Mouse (Mus musculus) kidney, postnatal 14 days (tissue): ENCODE data around the gene Fam168a.
"Not testable (repeated sequence)": the region's sequence is repeated elsewhere in the genome, so short reads cannot be mapped to it uniquely, and the experiment has no call there.

Source experiments
- DNase-seq: peaks from one replicate; pipeline ENCODE4 v3.0.0; 2022; ENCODE audit warnings: mixed read lengths

Gene Fam168a

DNA sequence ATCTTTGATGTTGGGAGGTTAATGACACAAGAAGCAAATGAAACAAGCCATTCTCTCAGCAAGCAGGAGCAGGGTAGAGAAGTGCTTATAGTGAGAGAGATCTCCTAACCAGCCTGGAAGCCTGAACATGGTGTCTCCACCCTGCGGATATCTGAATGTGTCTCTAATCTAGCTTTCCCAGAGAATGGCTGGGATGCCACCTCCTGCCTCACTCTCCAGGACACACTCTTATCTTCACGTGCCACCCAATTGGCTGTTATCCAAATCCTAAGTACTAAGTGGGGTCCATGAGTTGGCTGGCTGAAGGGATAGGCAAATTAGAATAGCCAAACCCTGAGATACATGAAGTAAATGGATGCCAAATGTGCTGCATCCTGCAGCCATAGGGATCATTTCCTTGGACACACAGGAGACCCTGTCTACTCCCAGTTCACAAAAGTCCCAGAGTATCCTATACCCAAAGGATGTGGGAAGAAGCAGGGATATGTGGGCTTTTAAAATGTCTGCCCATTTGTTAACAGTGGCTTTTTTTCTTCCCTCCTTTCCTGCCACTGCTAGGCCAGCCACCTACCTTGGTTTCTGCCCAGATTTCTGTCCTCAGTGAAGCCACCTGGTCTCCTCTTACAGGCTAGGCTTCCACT lies 138.1 kb downstream of the Fam168a start:
- no peak for DNase-seq

DNA sequence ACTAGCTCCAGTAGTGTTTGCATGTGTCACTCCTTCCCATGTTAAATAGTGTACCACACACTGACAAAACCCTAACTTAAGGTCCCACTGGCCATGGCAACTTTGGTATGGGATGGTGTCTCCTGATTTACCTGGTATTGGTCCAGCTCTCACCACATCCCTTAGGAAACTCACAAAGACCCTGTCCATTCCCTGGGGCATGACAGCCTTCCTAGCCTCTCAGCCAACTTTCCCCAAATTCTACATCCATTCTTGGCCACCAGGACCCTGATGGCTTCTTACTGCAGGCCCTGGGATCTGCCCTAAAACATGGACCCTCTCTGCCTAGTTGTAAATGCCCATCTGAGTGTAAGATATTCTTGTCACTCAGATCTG lies 138.6 kb downstream of the Fam168a start:
- no peak for DNase-seq

DNA sequence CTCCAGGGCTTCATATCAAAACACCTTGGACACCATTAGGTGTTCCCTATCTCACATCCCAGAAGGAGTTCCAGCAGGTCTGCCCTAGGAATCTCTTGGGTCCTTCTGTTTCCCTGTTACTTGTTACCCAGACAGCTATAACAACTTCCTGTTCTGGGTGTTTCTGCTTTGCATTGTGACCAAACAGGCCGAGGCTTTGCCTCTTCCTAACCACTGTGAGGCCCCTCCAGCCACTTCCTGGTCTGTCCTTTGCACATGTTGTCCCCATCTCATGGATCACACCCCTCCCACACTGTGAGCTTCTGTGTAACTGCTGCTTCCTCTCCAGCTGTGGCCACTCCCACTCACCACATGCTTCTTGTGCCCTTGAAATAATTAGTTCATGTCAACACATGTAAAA lies 139.0 kb downstream of the Fam168a start:
- DNase-seq = peak; percentile 61

DNA sequence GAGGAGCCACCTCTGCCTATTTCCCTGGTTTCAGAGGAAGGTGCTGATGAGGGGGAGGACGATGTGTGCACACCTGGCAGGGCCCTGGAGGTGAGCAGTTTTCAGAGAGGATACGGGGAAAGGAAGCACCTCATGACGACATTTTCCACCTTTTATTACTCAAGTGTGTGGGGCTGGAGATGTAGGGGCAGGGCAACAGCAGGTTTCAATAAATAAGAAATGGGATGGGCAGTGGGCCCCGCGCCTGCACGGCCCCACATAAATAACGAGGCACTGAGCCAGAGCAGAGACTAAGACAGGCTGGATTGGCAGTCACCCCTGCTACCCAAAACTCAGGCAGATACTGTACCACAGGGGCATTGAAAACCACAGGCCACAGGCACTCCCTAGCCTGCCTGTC lies 139.6 kb downstream of the Fam168a start:
- not testable (repeated sequence) for DNase-seq

DNA sequence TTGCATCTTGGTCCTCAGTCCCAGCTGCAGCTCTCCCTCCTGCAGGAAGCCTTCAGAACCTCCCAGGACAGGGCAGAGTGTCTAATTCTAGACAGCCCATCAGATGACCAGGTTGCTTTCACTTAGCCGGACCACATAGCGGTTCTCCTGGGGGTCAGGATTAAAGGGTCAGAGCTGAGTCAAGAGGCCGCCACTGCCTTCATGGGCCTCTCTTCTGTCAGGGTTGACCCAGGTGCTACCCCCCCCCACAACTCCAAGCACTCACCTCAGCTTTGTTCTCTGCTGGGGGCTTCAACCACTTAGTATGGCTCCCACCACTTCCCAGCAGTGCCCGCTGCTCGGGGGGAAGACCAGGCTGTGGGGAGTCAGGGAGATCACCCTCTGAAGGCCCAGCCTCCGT lies 140.7 kb downstream of the Fam168a start:
- no peak for DNase-seq

DNA sequence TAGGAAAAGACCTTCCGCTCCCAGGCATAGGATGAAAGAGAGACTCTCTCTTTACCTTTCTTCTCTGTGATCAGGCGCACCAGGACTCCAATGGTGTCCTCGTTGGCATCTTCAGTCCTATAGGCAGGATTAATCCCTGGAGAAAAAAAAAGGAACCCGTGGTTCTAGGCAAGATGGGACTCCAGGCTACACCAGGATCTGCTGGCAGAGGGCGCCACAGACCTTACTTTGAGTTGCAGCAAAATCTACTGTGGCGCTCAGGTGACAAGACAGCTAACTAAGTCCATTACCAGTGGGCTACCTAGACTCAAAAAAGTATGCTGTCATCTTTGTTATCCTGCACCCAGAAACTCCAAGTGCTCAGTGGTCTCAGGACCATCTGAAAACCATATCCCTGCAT lies 142.3 kb downstream of the Fam168a start:
- DNase-seq = peak; percentile 85

DNA sequence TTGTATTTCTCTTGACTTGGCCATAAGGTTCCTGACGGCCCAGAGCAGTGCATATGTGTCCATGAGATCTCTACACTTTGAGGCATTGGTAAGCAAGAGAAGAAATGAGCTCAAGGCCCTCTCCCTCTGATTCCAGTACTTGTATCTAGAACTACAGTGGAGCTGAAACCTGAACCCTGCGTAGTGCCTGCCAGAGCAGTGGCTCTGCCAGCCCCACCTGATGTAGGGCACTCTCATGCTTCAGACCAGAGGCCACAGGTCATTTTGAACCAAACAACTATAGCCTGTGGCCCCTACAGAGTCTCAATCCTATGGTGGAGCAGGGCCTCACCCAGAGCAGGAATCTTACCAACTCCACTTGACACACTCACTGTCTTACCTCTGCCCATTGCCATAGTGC lies 143.1 kb downstream of the Fam168a start:
- no peak for DNase-seq

DNA sequence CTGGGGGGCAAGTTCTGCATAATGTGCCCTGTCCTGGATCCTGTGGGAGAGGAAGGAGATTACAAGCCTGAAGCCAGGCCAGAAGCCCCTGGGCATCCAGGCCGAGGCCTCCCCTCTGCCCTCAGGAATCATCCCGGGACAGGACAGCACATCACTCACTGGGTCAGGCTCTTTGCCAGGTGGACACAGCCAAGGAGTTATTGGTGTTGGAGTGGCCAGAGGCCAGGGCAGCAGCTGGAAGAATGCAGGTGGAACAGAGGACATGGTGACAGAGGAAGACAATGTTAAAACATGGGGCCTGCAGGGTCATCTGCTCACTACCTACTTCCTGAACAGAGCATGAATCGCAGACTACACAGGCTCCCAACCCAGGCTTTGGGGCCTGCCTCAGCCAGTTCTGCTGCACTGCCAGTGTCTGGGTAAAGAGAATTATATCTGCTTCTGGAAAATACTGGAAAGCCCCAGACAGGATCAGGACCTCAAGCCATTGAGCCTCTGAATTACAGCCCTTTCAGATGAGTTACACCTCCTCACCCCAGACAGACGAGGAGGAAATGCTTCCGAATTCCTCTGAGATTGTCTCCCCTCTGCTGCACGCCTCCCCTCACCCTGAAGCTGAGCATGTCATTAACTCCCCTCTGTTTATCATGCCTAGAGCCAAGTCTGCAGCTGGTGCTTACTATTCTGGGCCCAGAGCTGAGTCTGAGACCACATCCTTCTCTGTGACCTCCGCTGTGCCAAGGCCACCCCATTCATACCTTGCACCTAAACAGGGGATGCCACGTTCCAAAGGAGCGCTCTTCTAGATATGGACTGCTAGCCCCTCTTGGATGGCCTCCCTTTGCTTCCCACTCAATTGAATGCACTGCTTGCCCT lies 145.3 kb downstream of the Fam168a start:
- DNase-seq = no peak

DNA sequence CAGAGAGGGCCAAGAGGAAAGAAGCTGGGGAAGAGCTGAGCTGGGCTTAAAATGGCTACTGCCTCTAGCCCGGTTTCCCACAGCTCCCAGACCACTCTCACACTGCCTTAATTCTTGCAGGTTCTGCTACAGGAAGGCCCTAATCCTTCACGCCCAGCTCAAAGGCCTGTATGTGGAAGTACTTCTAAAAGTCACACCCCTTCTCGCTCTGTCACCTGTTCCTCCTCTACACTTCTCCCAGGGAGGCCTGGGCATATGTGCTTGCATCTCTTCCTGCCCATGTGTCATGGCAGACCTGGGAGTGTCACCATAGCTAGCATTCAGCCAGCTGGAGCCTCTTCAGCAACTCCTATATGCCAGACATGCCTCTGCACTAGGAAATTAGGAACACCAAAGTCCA lies 147.0 kb downstream of the Fam168a start:
- no peak for DNase-seq

DNA sequence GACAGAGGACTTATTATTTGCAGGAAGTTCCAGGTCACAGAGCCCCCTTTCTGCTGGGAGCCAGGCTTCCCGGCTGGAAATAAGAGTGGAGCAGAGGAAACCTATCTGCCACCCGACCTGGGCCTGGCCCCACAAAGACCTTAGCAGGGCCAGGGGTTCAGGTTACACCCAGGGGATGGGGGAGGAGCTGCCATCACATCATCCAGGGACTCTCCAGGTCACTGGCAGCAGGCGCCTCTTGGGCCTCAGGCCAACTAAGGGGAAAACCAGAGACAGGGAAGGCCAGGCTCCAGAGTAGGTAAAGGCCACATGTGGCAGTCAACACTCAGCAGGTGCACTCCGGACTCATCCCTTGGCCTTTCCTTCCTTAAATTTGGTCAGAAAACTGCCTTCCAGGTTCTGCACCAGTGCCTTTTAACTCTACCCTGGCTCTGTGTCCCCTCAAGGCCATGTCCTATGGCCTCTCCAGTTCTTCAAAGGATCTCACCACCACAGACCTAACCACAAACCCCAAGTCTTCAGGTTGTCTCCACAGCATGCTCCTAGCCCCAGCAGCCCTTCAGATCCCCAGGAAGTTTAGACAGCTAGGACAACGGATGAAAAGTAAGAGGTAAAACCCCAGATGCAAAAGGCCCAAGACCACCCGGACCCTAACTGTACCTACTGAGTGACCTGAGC lies 147.8 kb downstream of the Fam168a start:
- DNase-seq = no peak

DNA sequence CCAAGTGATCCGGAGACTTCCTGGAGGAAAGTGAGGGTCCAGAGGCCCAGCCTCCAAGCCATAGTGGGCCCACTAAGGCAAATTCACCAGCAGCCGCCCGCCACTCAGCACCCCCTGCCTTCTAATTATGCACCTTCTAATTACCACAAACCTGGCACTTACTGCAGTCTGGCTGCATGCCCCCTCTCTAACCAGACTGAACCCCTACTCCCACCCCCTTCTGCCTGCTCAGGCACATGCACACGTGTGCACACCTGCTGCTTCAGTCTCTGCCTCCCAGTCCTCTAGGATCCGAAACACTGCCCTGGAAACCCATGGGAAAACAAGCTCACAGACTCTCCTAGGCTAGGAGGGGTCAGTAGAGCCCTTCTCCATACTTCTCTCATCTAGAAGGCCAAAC lies 148.4 kb downstream of the Fam168a start:
- DNase-seq = no peak

DNA sequence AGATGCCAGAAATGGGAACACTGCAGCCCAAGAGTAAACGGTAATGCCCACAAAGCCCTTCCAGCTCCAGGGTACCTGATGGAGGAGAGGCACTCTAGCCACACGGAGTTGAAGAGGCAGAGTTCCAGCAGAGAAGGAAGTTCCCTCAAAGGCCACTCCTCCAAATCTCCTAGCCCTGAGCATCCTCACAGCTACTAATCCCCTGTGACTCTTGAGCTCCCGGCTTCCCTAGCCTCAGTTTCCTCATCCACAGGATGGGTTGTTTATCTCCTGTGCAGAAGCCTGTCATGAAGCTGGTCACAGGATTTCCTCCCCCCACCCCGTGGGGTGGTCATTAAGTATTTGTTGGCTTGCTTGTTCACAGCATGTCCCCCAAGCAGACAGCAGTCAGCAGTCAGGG lies 148.9 kb downstream of the Fam168a start:
- no peak for DNase-seq

DNA sequence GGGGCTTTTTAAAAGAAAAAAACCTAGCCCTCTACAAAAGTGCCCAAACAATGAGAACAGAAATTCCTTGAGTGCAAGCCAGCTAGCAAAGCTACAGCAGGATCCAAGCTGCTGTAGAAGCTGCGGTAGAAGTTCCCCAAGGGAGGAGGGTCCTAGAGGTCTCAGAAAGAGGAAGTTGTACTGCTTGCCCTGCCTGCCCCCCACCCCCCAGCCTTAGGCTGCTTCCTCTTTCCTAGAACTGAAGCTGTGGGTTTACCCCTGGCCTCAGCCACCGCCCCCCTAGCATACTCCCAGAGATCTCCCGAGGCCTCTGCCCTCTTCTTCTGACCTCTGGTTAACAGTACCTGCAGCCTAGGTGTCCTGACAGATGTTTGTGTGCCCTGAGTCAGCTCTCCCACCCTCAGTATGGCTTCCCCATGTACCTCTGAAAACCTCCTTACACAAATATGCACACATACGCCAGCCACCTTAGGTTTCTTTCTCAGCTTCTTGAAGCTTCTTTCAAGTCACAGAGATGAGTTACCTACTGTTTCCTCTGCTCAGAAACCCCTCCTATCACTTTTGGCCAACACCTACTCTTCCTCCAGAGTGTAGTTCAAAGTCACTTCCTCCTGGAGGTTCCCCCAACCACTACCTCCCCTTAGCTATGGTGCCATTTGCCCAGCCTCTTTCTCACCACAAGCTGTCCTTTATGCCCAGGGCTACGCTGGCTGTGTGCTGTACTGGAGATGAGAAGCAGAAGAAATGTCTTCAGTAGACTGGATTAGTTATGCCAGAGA lies 149.5 kb downstream of the Fam168a start:
- DNase-seq = peak; percentile 47

DNA sequence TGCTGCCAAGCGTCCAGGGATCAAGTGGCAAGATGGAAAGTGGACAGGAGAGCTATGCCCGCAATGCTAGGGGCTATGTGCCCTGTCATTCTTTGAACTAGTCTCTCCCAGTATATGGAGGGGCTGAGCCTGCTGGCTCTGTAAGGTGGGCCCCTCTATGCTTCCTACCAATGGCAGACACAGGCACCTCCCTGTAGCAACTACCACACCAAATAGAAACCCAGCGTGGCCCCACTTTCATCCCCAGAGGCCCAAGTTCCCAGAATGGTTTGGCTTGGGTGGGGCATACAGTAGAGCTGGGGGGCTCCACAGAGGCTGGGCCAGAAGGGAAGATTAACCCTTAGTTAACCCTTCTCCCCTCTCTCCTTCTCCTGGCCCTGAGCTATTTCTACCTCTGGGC lies 154.0 kb downstream of the Fam168a start:
- no peak for DNase-seq

DNA sequence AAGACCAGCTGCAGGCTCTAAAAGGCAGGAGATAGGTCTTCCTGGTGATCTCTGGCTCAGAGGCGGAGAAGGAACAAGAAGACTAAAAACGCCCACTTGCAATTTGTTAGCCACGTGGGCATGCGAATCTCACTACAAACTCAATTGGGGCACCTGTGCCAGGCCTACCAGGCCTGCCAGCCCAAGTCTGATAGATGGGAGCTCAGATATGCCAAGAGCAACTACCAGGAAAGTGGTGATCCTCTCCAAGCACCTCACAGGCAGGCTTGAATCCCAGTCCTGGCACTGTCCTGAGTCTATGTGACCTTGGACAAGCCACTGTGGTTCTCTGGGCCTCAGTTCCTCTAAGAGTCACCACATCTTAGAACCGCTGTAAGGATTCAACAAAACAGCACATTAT lies 154.8 kb downstream of the Fam168a start:
- no peak for DNase-seq

DNA sequence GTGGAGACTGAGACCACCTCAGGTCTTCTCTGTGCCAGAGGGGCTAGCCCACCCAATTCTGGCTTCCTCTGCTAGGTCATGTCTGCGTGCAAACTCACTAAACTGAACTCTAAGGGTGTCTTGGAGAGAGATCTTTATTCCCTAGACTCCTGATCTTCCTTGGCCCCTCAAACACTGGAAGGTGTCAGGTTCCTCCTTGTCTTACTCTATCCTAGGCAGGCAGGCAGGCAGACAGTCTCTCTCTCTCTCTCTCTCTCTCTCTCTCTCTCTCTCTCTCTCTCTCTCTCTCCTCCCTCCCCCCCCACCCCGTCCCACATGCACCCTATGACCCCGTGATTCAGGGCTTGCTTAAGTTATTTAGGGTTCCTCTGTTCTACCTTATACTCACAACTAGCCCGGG lies 155.9 kb downstream of the Fam168a start:
- DNase-seq = no peak

DNA sequence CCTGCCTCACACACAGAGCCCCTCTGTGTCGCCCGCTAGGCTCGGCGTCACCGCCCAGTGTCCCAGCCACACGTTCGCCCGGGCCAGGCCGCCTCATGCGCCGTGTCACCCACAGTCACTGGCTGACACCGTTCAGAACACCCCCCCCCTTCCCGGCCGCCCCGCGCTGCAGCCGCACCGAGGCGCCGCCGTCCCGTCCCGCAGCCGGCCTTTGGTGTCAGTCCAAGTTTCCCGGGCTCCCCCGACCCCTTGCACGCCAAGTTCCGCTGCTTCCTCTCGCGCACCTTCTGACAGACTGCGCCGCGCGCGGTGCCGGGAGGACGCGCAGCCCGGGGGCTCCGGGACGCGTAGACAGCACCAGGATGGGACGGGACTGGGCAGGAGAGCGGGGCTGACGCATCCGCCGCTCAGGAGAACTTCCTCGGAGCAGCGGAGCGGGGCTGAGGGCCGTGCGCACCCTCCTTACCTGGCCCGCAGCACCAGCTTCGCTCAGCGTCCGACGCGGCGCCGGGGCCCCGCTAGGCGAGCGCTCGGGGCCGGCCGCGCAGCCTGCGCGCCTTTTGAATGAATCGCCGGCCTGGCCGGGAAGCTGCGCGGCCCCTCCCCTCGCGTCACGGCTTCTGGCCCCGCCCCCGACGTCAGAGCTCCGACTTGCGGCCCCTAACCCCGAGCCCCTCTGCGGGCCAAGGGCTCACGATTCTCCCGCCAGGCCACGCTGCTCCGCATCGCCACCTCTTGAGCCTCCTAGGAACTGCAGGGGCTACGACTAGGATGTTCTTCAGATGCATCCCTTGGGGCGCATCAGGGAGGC lies 156.6 kb downstream of the Fam168a start, which contains the start of gene Relt:
Relt (minus strand) TSS at position 619 of the 811 bp plus-strand sequence.
- peak; percentile 95 for DNase-seq

DNA sequence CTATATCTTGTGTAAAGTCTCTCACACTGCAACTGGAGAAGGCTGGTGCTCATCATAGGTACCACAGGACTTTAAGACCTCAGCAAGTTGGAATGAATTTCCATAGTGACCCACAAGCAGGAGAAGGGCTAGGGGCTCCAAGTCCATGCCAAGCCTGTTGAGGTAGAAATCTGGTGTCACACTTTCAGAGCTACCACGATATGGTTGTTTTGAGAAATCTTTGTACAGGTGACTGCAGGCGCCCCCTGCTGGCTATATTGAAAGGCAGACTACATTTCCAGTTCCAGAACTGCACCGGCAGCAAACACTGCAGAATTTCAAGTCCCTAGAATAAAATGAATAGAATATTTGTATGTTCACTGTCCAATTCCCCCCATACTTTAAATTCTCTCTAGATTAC lies 160.2 kb downstream of the Fam168a start:
- DNase-seq = peak; percentile 76

DNA sequence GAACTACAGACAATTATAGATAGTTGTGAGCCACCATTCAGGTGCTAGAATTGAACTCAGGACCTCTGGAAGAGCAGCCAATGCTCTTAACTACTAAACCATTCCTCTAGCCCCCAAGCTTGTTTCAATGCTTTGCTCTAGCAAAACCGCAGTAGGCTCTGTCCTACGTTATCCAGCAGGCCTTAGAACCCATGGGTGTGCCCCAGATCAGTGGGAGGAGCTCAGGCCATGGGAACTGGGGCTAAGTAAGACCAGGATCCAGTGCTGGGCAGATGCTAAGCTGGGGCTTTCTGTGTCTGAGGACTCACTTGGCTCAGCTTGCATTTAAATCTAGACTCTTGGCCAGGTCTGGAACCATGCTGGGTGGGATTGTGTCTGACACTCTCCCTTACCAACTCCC lies 161.1 kb downstream of the Fam168a start:
- DNase-seq = no peak

DNA sequence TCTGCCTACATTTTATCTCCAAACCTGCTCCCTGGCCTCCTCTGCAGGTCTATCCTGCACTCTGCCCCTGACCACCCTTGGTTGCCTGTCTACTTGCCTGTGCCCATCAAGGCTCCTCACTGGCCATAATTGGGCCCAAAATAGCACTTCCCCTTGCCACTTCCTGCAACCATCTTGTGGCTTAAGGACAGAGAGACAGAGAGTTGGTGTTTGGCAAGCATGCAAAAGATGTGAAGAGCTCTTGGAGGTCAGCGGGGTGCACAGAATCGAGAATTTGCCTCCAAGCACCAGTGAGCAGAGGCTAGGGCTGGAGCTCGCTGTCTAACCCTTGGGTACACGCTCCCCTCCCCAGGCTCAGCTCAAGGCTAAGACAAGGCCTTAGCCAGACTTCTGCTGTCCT lies 162.1 kb downstream of the Fam168a start:
- DNase-seq = no peak

DNA sequence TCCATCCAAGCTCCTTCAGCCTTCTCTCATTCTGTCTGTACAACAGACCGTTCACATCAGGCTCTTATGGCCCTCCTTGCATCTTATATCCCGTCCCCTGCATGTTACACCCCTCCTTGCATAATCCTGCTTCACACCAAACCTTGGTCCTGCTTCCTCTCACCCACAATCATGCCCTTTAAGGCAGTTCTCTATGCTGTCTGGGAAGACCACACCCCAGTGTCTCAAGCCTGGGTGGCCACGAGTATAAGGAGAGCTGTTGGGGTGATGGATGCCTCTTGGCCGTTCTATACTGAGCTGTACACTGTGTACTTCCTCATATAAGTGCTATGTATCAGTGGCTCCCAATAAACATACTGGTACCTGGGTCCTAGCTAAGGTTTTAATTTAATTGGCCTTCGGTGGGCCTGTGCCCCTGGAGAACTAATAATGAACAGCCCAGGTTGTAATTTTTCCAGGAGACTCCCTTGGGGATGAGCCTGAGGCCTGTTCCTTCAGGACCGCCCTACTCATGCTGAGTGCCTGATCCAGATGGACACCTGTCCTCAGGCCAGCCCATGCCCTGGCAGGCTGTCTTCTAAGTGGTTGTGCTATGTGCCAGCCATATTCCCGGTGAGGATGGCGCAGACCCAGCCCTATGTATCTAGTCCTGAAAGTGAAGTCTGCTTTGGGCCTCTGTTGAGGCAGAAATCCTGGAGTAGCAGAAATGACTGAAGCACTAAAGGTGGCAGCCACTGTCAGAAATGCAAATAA lies 163.6 kb downstream of the Fam168a start:
- DNase-seq = no peak
